Mouse (Mus musculus) spleen, adult 2 months (tissue): ENCODE data around the gene Tmem72.

Source experiments
- CTCF ChIP-seq: fragments of 200-500 bp; IDR thresholded peaks from 2 replicates; pipeline ENCODE4 v1.5.1; 2011; ENCODE audit warnings: mild to moderate bottlenecking, inconsistent platforms; ENCODE audit not compliant: insufficient read depth, insufficient read length, insufficient replicate concordance; ENCODE audit errors: extremely low read depth
- POLR2A ChIP-seq: fragments of 200-500 bp; IDR thresholded peaks from 2 replicates; pipeline ENCODE4 v1.6.1; 2011; ENCODE audit warnings: low read depth, low read length, inconsistent platforms

DNA sequence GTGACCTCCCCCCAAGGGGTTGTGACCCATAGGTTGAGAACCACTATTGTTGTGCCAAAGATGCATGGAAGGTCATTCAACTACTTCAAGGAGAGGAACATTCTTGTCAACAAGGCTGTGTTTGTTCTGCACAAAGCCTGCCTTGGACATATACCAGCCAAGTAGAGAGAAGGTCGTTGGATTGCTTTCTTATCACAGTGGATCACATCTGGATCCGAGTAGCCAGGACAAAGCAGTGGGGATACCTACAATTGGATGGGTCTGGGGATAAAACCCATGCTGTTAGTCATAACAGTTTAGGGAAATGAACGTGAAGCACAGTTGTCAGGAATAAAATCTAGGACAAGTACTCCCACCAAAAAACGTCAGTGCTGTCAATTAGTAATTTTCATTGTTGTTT is 72.8 kb downstream of the Tmem72 start:
- TF ChIP-seq CTCF (no peak), POLR2A (no peak)
